Mouse (Mus musculus): Measurements from ENCODE around the gene Il5ra.

DNA sequence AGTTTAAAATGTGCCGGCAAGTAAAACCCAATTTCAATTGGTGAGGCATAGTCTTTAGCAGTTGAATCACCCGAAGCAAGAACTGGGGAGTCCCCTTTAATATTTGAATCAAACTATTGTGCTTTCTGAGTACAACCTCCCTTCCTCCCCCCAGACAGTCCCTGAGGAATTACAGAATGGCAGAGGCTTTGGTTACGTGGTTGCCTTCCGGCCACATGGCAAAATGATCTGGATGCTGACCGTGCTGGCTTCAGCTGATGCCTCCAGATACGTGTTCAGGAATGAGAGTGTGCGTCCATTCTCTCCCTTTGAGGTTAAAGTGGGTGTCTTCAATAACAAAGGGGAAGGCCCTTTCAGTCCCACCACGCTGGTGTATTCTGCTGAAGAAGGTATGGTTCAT is 73.3 kb downstream of the Il5ra start:
- TF ChIP-seq CTCF (IDR thresholded peaks at IDR 0.05; ENCODE audit: control insufficient read depth, insufficient read depth, low read length) (no peak), POLR2A (IDR thresholded peaks at IDR 0.05; ENCODE audit: borderline replicate concordance, control insufficient read depth, low read depth, low read length) (no peak)

Measured in bone marrow, adult 2 months (tissue).